Comparison of ENCODE assay signal across 16 mouse cellular contexts in genomic region chr11:59893153-59893788, GRCm38 (mm10). TPM values are rescaled to one million over a fixed set of nuclear protein-coding genes. Genes with fewer than 3 reads are reported as not detected.
DNase-seq lines count a peak whose midpoint lies in the region; ATAC-seq and TF ChIP-seq lines count a peak whose summit lies in the region.
"Had no signal": no experiment of that assay in that cellular context is flagged by ENCODE, and none has a peak within 500 bp of the region (broad histone marks: within the 10 kb centered on the region; RNA-seq: fewer than 3 reads in every experiment).

No protein-coding gene starts in this region.

- H3K27me3 ChIP-seq in thymus, adult 2 months (ENCODE audit: control insufficient read depth, insufficient read depth, low read length): no peaks in the 10 kb centered on the region
- H3K27me3 ChIP-seq in splenic B cell, adult 2 months (ENCODE audit: control insufficient read depth, insufficient read depth, low read length, poor library complexity, severe bottlenecking): no peaks in the 10 kb centered on the region
- H3K27me3 ChIP-seq in hindbrain, embryonic 16.5 days (replicated peaks; ENCODE audit: control insufficient read depth, insufficient read depth, low read length): no peaks in the 10 kb centered on the region
- no peaks in the 10 kb centered on the region for H3K27me3 ChIP-seq in intestine, embryonic 15.5 days (replicated peaks)
- H3K27me3 ChIP-seq: liver, embryonic 13.5 days; Patski had no signal

- no peaks in the 10 kb centered on the region for H3K36me3 ChIP-seq in thymus, adult 2 months (ENCODE audit: control insufficient read depth, insufficient read depth, low read length)
- no peaks in the 10 kb centered on the region for H3K36me3 ChIP-seq in splenic B cell, adult 2 months (ENCODE audit: control insufficient read depth, insufficient read depth, low read length, poor library complexity, severe bottlenecking)
- H3K36me3 ChIP-seq in hindbrain, embryonic 16.5 days (ENCODE audit: control insufficient read depth, insufficient read depth, low read length): no peaks in the 10 kb centered on the region
- H3K36me3 ChIP-seq in intestine, embryonic 15.5 days: no peaks in the 10 kb centered on the region
- H3K36me3 ChIP-seq: embryonic facial prominence, embryonic 10.5 days; liver, embryonic 13.5 days had no signal

- intact Hi-C loops in gastrocnemius, adult 2 months (cut with DNase I): no loop called here
- intact Hi-C loops in gastrocnemius, postnatal 14 days (cut with DNase I; ENCODE audit: low total_unique reads): no loop called here

- H3K9ac ChIP-seq in hindbrain, embryonic 16.5 days (ENCODE audit: low read depth, low read length): no peak overlapping the region
- no peak overlapping the region for H3K9ac ChIP-seq in intestine, embryonic 15.5 days
- H3K9ac ChIP-seq: liver, embryonic 13.5 days had no signal

- WGBS in thymus, adult 2 months: 64% methylated on average over 10 of the region's 10 CpGs
- 71% methylated on average over 10 of the region's 10 CpGs for WGBS in hindbrain, embryonic 16.5 days
- WGBS in intestine, embryonic 15.5 days: 58% methylated on average over 10 of the region's 10 CpGs

- no peak overlapping the region for H3K4me2 ChIP-seq in hindbrain, embryonic 16.5 days (ENCODE audit: low read length)
- no peak overlapping the region for H3K4me2 ChIP-seq in intestine, embryonic 15.5 days (replicated peaks)
- H3K4me2 ChIP-seq: liver, embryonic 13.5 days had no signal

- peak overlapping the region; percentile 21; the same call in 1 of the 2 replicates for H3K27ac ChIP-seq in gastrocnemius, adult 2 months
- H3K27ac ChIP-seq in thymus, adult 2 months (ENCODE audit: control insufficient read depth, insufficient read depth, low read length): no peak overlapping the region
- H3K27ac ChIP-seq in hindbrain, embryonic 16.5 days (ENCODE audit: low read depth, low read length): no peak overlapping the region
- no peak overlapping the region for H3K27ac ChIP-seq in intestine, embryonic 15.5 days
- H3K27ac ChIP-seq: embryonic facial prominence, embryonic 10.5 days; hindbrain, postnatal 0 days; liver, embryonic 13.5 days had no signal

- DNase-seq in gastrocnemius, adult 2 months: peak; percentile 16
- DNase-seq in gastrocnemius, postnatal 14 days: no peak
- DNase-seq in thymus, adult 2 months: peak; percentile 26
- DNase-seq in thymus, adult 18-20 months: no peak
- DNase-seq in splenic B cell, adult 2 months (ENCODE audit: low read depth, low spot score): peak; percentile 51
- DNase-seq: adrenal gland, adult 8-10 months; cerebellum, adult 9-11 months; heart, adult 11 months; liver, embryonic 13.5 days had no signal

- TF ChIP-seq CTCF in gastrocnemius, adult 2 months (IDR thresholded peaks at IDR 0.05): no peak
- TF ChIP-seq CTCF in thymus, adult 2 months (IDR thresholded peaks at IDR 0.05; ENCODE audit: borderline replicate concordance, control insufficient read depth, extremely low read depth, insufficient read depth, low read length, poor library complexity): no peak

- no peak for ATAC-seq in hindbrain, embryonic 16.5 days
- no peak for ATAC-seq in intestine, embryonic 15.5 days
- no peak for ATAC-seq in cerebellum, adult (ENCODE audit: insufficient number of reproducible peaks, low FRiP score, low TSS enrichment)
- ATAC-seq: hindbrain, postnatal 0 days; midbrain, embryonic 16.5 days had no signal

- TF ChIP-seq POLR2A in thymus, adult 2 months (IDR thresholded peaks at IDR 0.05; ENCODE audit: control insufficient read depth, extremely low read depth, insufficient read depth, low read length, poor library complexity): no peak

- H3K9me3 ChIP-seq in hindbrain, embryonic 16.5 days (ENCODE audit: control insufficient read depth, low read length): no peaks in the 10 kb centered on the region
- H3K9me3 ChIP-seq in intestine, embryonic 15.5 days: no peaks in the 10 kb centered on the region
- H3K9me3 ChIP-seq: embryonic facial prominence, embryonic 10.5 days; liver, embryonic 13.5 days had no signal

- H3K4me1 ChIP-seq in thymus, adult 2 months (replicated peaks; ENCODE audit: control insufficient read depth, insufficient read depth, low read length): no peaks in the 10 kb centered on the region
- no peaks in the 10 kb centered on the region for H3K4me1 ChIP-seq in hindbrain, embryonic 16.5 days (ENCODE audit: control insufficient read depth, insufficient read depth, low read depth, low read length)
- peaks cover 16% of the 10 kb centered on the region; the same call in 1 of the 2 replicates for H3K4me1 ChIP-seq in intestine, embryonic 15.5 days (replicated peaks)

- H3K4me3 ChIP-seq in gastrocnemius, adult 2 months: no peak overlapping the region
- H3K4me3 ChIP-seq in thymus, adult 2 months (ENCODE audit: control insufficient read depth, insufficient read depth, low read length): no peak overlapping the region
- H3K4me3 ChIP-seq in hindbrain, embryonic 16.5 days (ENCODE audit: low read length): no peak overlapping the region
- H3K4me3 ChIP-seq in intestine, embryonic 15.5 days (replicated peaks): no peak overlapping the region
- H3K4me3 ChIP-seq: embryonic facial prominence, embryonic 10.5 days; liver, embryonic 13.5 days had no signal

RNA-seq across cellular contexts. Expression of gene Cops3, which starts 53.6 kb away (rescaled TPM):
- 10 to 100 TPM; 84.8 to 89.9 TPM for total RNA-seq in gastrocnemius, adult 2 months (2021)
- total RNA-seq in gastrocnemius, postnatal 14 days (2021): 10 to 100 TPM; 62.1 to 65.6 TPM
- polyA plus RNA-seq in thymus, adult 2 months (2012; rRNA removed): 31.0 and 35.3 TPM in 2 replicates
- 178 and 181 TPM in 2 replicates for polyA plus RNA-seq in hindbrain, embryonic 16.5 days (2015; fragmentation: Nextera tagmentation; extraction: Ambion mirVana)
- 192 and 193 TPM in 2 replicates for polyA plus RNA-seq in intestine, embryonic 15.5 days (2015; fragmentation: Nextera tagmentation; extraction: Ambion mirVana)

RNA-seq across cellular contexts. Expression of gene Nt5m, which starts 54.0 kb away (rescaled TPM):
- total RNA-seq in gastrocnemius, adult 2 months (2021): 10 to 100 TPM; 17.8 to 22.2 TPM
- total RNA-seq in gastrocnemius, postnatal 14 days (2021): 10 to 100 TPM; 17.7 to 17.9 TPM
- 30.1 and 31.0 TPM in 2 replicates for polyA plus RNA-seq in thymus, adult 2 months (2012; rRNA removed)
- 74.2 and 85.4 TPM in 2 replicates for polyA plus RNA-seq in hindbrain, embryonic 16.5 days (2015; fragmentation: Nextera tagmentation; extraction: Ambion mirVana)
- 32.7 and 34.4 TPM in 2 replicates for polyA plus RNA-seq in intestine, embryonic 15.5 days (2015; fragmentation: Nextera tagmentation; extraction: Ambion mirVana)

RNA-seq across cellular contexts. Expression of gene Med9, which starts 54.7 kb away (rescaled TPM):
- 10 to 100 TPM; 17.3 to 18.3 TPM for total RNA-seq in gastrocnemius, adult 2 months (2021)
- total RNA-seq in gastrocnemius, postnatal 14 days (2021): 10 to 100 TPM; 14.0 to 15.3 TPM
- polyA plus RNA-seq in thymus, adult 2 months (2012; rRNA removed): 21.0 and 23.6 TPM in 2 replicates
- 40.3 and 40.4 TPM in 2 replicates for polyA plus RNA-seq in hindbrain, embryonic 16.5 days (2015; fragmentation: Nextera tagmentation; extraction: Ambion mirVana)
- 34.5 and 35.6 TPM in 2 replicates for polyA plus RNA-seq in intestine, embryonic 15.5 days (2015; fragmentation: Nextera tagmentation; extraction: Ambion mirVana)

Comparison
In these comparisons a context has a peak if more than half of its experiments do, and no peak if none do; other contexts are left out.
1. DNase-seq: peak in gastrocnemius, adult 2 months (single experiment), thymus, adult 2 months (single experiment) and splenic B cell, adult 2 months (single experiment); none in gastrocnemius, postnatal 14 days (single experiment) and thymus, adult 18-20 months (0 of 2).